Mouse (Mus musculus) midbrain, embryonic 15.5 days (tissue): Measurements from ENCODE around the gene Psmb7. TPM values are rescaled to one million over a fixed set of nuclear protein-coding genes. Genes with fewer than 3 reads are reported as not detected.

ENCODE experiments used
- ATAC-seq: fragments of 200-750 bp; cut with Nextera tagmentation; replicated peaks from 2 replicates; pipeline ENCODE4 v1.8.0; 2017; ENCODE audit warnings: moderate TSS enrichment
- H3K27ac ChIP-seq: fragments of 300-500 bp; sonication (generic); 2 replicates; pipeline ENCODE4 v1.5.1; 2015; ENCODE audit warnings: mild to moderate bottlenecking, inconsistent platforms
- H3K27me3 ChIP-seq: fragments of 300-500 bp; sonication (generic); replicated peaks from 2 replicates; pipeline ENCODE4 v1.6.1; 2015; ENCODE audit warnings: inconsistent platforms
- H3K36me3 ChIP-seq: fragments of 300-500 bp; sonication (generic); replicated peaks from 2 replicates; pipeline ENCODE4 v1.6.1; 2015; ENCODE audit warnings: inconsistent platforms
- H3K4me1 ChIP-seq: fragments of 300-500 bp; sonication (generic); 2 replicates; pipeline ENCODE4 v1.6.1; 2015; ENCODE audit warnings: inconsistent platforms
- H3K4me2 ChIP-seq: fragments of 300-500 bp; sonication (generic); 2 replicates; pipeline ENCODE4 v1.6.1; 2015; ENCODE audit warnings: inconsistent platforms, mild to moderate bottlenecking, moderate library complexity
- H3K4me3 ChIP-seq: fragments of 300-500 bp; sonication (generic); 2 replicates; pipeline ENCODE4 v1.5.1; 2015; ENCODE audit warnings: mild to moderate bottlenecking, inconsistent platforms
- H3K9ac ChIP-seq: fragments of 300-500 bp; sonication (generic); 2 replicates; pipeline ENCODE4 v1.6.1; 2015; ENCODE audit warnings: mild to moderate bottlenecking, inconsistent platforms
- H3K9me3 ChIP-seq: fragments of 300-500 bp; sonication (generic); 2 replicates; pipeline ENCODE4 v1.6.1; 2016; ENCODE audit warnings: inconsistent platforms
- WGBS: fragments of 180-500 bp; shearing (Covaris S2); methylation state at CpG from one replicate; pipeline ENCODE4 v1.1.7; 2015; ENCODE audit warnings: mixed read lengths; 5-methylcytosine and 5-hydroxymethylcytosine counted together
- polyA plus RNA-seq: library from polyadenylated mRNA; unstranded; fragments of >200 nt; fragmentation: Nextera tagmentation; extraction: Ambion mirVana; gene quantifications from 2 replicates; pipeline ENCODE4 v1.2.1, GENCODE M21; 2015

Gene Psmb7
- polyA plus RNA-seq, 1 experiment from 2014 or later = 260 TPM

GRCm38 (mm10) chr2:38583982-38584381, 59.9 kb downstream of the Psmb7 start:
- H3K27me3 ChIP-seq = no peaks in the 10 kb centered on the region
- WGBS = 65% methylated on average over 2 of the region's 2 CpGs
- no peak overlapping the region for H3K9ac ChIP-seq
- H3K4me2 ChIP-seq = no peak overlapping the region
- no peaks in the 10 kb centered on the region for H3K9me3 ChIP-seq
- no peak overlapping the region for H3K4me3 ChIP-seq
- ATAC-seq = no peak
- H3K4me1 ChIP-seq = peaks cover 46% of the 10 kb centered on the region
- H3K27ac ChIP-seq = peak overlapping the region; percentile 81
- H3K36me3 ChIP-seq = 0 out of 2 replicates have a peak, but pooled peaks cover 3% of the 10 kb centered on the region

- no peak overlapping the region for H3K9ac ChIP-seq
- H3K36me3 ChIP-seq = no peaks in the 10 kb centered on the region
- peak overlapping the region; percentile 45 for H3K27ac ChIP-seq
- H3K9me3 ChIP-seq = no peaks in the 10 kb centered on the region
- ATAC-seq = peak; percentile 8; the same call in 1 of the 2 replicates
- H3K4me2 ChIP-seq = no peak overlapping the region
- H3K27me3 ChIP-seq = no peaks in the 10 kb centered on the region
- 41% methylated on average over 1 of the region's 1 CpGs for WGBS
- peaks cover 36% of the 10 kb centered on the region for H3K4me1 ChIP-seq
- no peak overlapping the region for H3K4me3 ChIP-seq
Measured at GRCm38 (mm10) chr2:38579528-38579927, 64.4 kb downstream of the Psmb7 start.

DNA sequence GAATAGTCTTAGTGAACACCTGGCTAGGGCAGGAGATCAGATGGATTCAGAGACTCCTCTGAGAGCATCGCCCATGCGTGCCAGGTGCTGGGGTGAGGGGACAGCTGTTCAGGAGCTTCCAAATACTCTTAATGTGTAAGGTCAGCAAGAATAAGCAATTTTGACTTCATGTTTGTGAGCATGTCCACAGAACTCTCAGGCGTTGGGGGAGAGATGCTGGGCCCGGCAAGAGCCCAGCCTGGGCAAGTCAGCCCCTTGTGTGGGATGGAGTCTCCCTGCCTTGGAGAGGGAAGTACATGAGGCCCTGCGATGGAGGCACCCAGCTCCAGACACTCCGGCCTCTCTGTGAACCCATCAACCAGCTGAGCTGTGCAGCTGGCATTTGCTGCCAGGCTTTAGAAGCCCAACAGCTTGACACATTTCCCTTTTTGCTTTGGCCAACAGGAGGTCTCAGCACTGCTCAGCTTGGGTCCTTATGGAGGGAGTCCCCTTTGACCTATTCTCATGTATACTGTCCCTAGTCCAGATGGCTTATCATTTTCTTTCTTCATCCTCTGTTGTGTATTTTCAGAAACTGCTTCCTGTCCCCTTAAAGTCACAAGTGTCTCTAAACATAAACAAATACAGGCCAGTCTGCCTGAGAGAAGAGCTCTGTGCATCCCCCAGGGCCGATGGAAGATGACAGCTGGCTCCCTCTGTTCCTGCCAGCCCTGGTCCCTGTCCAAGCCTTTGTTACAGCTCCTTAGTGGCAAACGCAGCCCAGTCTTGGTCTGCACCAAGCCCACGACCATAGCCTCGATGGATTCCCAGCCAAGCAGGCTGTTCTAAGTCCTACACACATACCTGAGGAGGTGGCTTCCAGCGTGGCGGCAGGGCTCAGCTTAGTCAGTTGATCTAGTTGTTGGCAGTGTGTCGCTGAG, 65.0 kb downstream of the Psmb7 start:
- 53% methylated on average over 13 of the region's 13 CpGs for WGBS
- H3K4me2 ChIP-seq = no peak overlapping the region
- peaks cover 29% of the 10 kb centered on the region for H3K4me1 ChIP-seq
- H3K36me3 ChIP-seq = no peaks in the 10 kb centered on the region
- peak overlapping the region; percentile 45 for H3K27ac ChIP-seq
- no peaks in the 10 kb centered on the region for H3K27me3 ChIP-seq
- H3K9ac ChIP-seq = no peak overlapping the region
- no peaks in the 10 kb centered on the region for H3K9me3 ChIP-seq
- no peak overlapping the region for H3K4me3 ChIP-seq
- peak; percentile 18; the same call in 1 of the 2 replicates for ATAC-seq

GRCm38 (mm10) chr2:38574697-38575096, 69.2 kb downstream of the Psmb7 start:
- ATAC-seq = no peak
- Histone ChIP-seq H3K27ac (no peak overlapping the region), H3K4me1 (peaks cover 24% of the 10 kb centered on the region), H3K36me3 (no peaks in the 10 kb centered on the region), H3K9ac (no peak overlapping the region), H3K27me3 (no peaks in the 10 kb centered on the region), H3K4me2 (no peak overlapping the region), H3K9me3 (no peaks in the 10 kb centered on the region), H3K4me3 (no peak overlapping the region)
- 86% methylated on average over 2 of the region's 2 CpGs for WGBS

DNA sequence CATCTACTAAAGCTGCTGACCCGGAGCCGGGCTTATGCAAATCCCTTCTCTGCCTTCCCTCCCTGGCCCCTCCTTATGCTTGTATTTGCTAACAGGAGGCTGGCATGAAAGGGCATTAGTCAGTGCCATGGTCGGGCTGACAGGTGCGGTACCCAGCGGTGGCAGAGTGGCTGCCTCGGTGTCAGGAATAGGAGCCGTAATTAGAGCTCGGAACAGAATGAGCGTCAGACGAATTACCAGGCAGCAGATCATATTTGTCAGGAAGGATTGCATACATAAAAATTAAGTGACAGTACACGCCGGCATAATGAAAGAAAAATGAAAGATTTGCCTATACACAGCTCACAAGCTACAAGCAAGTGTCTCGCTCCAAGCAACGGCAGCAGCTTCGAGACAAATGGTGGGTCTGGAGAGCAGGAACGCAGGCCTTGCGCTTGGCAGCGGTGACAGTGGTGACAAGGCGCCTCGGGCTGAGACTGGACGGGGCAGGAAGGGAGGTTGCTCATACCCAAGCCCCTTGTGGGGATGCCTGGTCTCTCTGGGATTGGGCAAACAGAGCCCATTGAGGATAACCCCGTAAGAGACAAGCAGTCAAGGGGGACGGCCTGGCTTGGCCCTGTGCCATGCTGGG, 71.8 kb downstream of the Psmb7 start:
- no peaks in the 10 kb centered on the region for H3K36me3 ChIP-seq
- H3K4me3 ChIP-seq = no peak overlapping the region
- H3K27me3 ChIP-seq = no peaks in the 10 kb centered on the region
- H3K27ac ChIP-seq = peak overlapping the region; percentile 70
- H3K9me3 ChIP-seq = no peaks in the 10 kb centered on the region
- WGBS = 61% methylated on average over 23 of the region's 23 CpGs
- no peak overlapping the region for H3K9ac ChIP-seq
- ATAC-seq = peak; percentile 59; the same call in 1 of the 2 replicates
- H3K4me1 ChIP-seq = peaks cover 8% of the 10 kb centered on the region
- H3K4me2 ChIP-seq = no peak overlapping the region

GRCm38 (mm10) chr2:38562596-38562995, 81.3 kb downstream of the Psmb7 start:
- Histone ChIP-seq H3K9me3 (no peaks in the 10 kb centered on the region), H3K4me2 (no peak overlapping the region), H3K4me1 (no peaks in the 10 kb centered on the region), H3K4me3 (no peak overlapping the region), H3K27ac (no peak overlapping the region), H3K9ac (no peak overlapping the region), H3K36me3 (no peaks in the 10 kb centered on the region), H3K27me3 (no peaks in the 10 kb centered on the region)
- no peak for ATAC-seq
- WGBS = 95% methylated on average over 4 of the region's 4 CpGs

DNA sequence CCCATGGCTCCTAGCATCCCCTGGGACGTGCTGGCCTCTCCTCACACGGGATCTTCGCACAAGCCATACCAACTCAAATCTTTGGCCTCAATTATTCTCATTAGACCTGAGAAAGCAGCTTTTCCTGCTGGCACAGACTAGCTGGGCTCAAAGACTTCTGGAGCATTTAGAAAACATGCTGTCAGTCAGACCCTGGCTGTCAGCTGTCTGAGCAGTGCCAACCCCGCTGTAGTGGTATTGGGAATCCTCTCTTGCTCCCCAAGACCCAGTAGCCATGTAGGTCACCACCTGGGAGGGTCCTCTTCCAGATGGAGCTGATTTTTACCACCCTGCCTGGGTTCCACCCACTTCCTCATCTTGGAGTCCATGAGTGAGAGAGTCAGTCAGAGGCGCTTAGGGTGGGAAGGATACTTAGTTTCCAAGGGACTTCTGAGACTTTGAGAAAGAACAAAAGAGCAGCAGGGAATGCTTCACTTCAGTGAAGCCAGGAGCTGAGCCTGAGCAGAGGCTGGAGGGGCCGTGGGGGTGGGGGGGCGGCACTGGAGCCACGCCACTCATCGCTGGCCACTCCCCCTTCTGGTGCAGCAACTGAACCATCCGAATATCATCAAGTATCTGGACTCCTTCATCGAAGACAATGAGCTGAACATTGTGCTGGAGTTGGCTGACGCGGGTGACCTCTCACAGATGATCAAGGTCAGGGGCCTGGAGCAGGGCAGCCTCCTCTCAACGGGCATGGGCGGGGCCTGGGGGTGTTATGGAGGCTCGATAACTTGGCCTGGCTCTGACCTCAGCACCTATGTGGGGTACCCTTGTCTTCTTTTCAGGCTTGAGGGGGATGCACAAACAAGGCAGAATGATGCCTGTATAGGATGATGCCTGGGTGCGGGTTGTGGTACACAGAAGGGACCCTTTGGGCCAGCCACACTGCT, 83.3 kb downstream of the Psmb7 start:
- Histone ChIP-seq H3K36me3 (no peaks in the 10 kb centered on the region), H3K9me3 (no peaks in the 10 kb centered on the region), H3K4me1 (no peaks in the 10 kb centered on the region), H3K9ac (no peak overlapping the region), H3K4me3 (no peak overlapping the region), H3K27me3 (no peaks in the 10 kb centered on the region), H3K4me2 (no peak overlapping the region), H3K27ac (no peak overlapping the region)
- WGBS = 37% methylated on average over 17 of the region's 17 CpGs
- no peak for ATAC-seq

DNA sequence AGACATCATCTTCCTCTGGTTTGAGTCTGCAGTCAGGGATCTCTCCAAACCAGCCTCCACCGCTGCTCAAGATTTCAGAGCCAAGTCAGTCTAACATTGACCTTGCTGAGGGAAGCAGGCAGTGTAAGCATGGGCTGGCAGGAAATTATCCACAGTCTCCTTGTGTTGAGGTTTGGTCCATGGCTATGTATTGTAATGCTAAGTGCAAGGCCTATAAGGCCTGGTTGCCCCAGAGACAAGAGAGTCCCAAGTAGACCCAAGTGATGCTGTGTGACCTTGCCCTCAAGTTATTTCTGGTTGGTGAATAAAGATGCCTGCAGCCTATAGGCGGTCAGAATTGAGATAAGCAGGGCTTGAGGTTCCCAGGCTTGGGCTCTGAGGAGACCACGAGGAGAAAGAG, 87.2 kb downstream of the Psmb7 start:
- ATAC-seq = no peak
- 75% methylated on average over 3 of the region's 3 CpGs for WGBS
- H3K36me3 ChIP-seq = no peaks in the 10 kb centered on the region
- no peaks in the 10 kb centered on the region for H3K27me3 ChIP-seq
- no peak overlapping the region for H3K4me2 ChIP-seq
- no peak overlapping the region for H3K27ac ChIP-seq
- H3K4me1 ChIP-seq = peaks cover 9% of the 10 kb centered on the region
- H3K9me3 ChIP-seq = no peaks in the 10 kb centered on the region
- H3K9ac ChIP-seq = no peak overlapping the region
- no peak overlapping the region for H3K4me3 ChIP-seq

- Histone ChIP-seq H3K4me2 (no peak overlapping the region), H3K4me3 (no peak overlapping the region), H3K36me3 (no peaks in the 10 kb centered on the region), H3K9ac (no peak overlapping the region), H3K27me3 (no peaks in the 10 kb centered on the region), H3K9me3 (no peaks in the 10 kb centered on the region), H3K27ac (no peak overlapping the region), H3K4me1 (peaks cover 9% of the 10 kb centered on the region)
- no peak for ATAC-seq
- WGBS = 85% methylated on average over 4 of the region's 4 CpGs
Measured at GRCm38 (mm10) chr2:38555659-38556058, 88.2 kb downstream of the Psmb7 start.

DNA sequence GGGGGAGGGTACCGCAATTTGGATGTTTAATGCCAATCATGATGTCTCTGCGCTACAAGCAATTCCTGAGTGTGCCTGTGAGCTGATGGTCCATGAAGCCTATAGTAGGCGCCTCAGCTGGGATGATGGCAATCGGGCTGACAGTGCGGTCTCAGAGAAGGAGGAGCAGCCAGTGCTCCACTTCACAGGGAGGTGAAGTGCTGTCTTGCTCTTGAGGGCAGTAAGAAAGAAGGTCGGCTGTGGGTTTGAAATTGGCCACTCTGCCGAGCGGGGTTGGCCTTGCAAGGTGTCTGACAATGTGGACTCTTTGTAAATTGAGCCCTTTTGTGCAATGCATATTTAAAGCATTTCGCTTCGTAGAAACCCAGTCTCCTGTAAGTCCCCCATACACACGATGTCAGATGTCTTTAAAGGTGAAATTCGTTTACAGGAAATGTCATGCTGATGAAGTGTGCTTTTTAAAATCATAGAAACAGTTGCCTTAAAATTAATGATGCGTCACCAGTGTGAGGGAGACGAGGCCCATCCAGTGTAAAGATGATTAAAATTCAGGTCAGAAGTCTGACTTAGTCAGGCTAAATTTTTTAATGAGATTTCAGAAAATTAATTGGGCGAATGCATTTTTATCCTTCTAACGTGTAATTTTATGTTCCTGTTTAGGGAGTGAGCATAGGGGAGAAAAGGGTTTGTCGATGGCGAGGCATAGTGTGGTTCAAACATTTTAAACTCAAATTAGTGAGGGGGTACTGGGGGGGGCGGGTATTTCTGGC, 89.5 kb downstream of the Psmb7 start:
- Histone ChIP-seq H3K9ac (no peak overlapping the region), H3K27me3 (no peaks in the 10 kb centered on the region), H3K4me3 (no peak overlapping the region), H3K9me3 (no peaks in the 10 kb centered on the region), H3K4me1 (peaks cover 9% of the 10 kb centered on the region), H3K36me3 (no peaks in the 10 kb centered on the region), H3K4me2 (no peak overlapping the region), H3K27ac (peak overlapping the region; percentile 13; the same call in 1 of the 2 replicates)
- WGBS = 54% methylated on average over 19 of the region's 19 CpGs
- ATAC-seq = no peak

- no peak overlapping the region for H3K4me3 ChIP-seq
- H3K36me3 ChIP-seq = no peaks in the 10 kb centered on the region
- WGBS = 59% methylated on average over 15 of the region's 15 CpGs
Measured at GRCm38 (mm10) chr2:38552004-38552443, 91.9 kb downstream of the Psmb7 start.

More at GRCm38 (mm10) chr2:38552004-38552443, 91.9 kb downstream of the Psmb7 start:
- peaks cover 19% of the 10 kb centered on the region for H3K4me1 ChIP-seq
- H3K4me2 ChIP-seq = no peak overlapping the region
- no peak overlapping the region for H3K9ac ChIP-seq
- H3K27ac ChIP-seq = no peak overlapping the region
- H3K27me3 ChIP-seq = no peaks in the 10 kb centered on the region
- H3K9me3 ChIP-seq = no peaks in the 10 kb centered on the region
- ATAC-seq = no peak
